Mouse (Mus musculus): ENCODE data around the gene Prss27. TPM values are rescaled to one million over a fixed set of nuclear protein-coding genes. Genes with fewer than 3 reads are reported as not detected.

Prss27 gene
- polyA plus RNA-seq (2015; fragmentation: Nextera tagmentation; extraction: Ambion mirVana), result 0.26 and 0.48 TPM in 2 replicates

- Histone ChIP-seq H3K36me3 (no peaks in the 10 kb centered on the region), H3K9me3 (no peaks in the 10 kb centered on the region), H3K27me3 (no peaks in the 10 kb centered on the region), H3K27ac (no peak within 1 kb of the TSS), H3K4me1 (replicated peaks) (no peaks in the 10 kb centered on the region), H3K4me3 (no peak within 1 kb of the TSS), H3K9ac (no peak within 1 kb of the TSS), H3K4me2 (no peak within 1 kb of the TSS)
- WGBS, result 77% methylated on average over 4 of the region's 4 CpGs
- no peak for ATAC-seq (ENCODE audit: low FRiP score)
These were observed at the start of gene Prss27 for GRCm38 (mm10) chr17:24037844-24038243. Gene Prss27 (plus strand): TSS chr17:24038144.

DNA sequence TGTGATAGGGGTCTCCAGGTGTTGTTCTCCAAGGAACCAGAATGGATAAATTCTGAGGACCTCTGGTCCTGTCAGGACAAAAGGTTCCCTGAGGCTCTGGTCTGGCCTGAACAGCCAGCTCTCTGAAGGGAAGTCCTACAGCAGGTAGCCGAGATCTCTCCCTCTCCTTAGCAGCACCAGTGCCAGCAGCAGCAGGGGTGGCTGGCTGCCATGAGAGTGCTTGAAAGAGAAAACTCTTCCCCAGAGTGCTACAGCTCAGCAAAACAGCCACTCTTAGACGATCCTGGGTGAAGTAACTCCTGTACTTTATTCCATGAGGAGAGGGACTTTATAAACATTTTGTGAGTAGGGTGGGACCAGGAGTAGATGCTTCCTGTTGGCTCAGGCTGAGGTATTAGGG, 48.1 kb upstream of the Prss27 start:
- no peak overlapping the region for H3K4me3 ChIP-seq
- no peak overlapping the region for H3K4me2 ChIP-seq
- H3K27ac ChIP-seq, result no peak overlapping the region
- H3K9me3 ChIP-seq, result no peaks in the 10 kb centered on the region
- H3K9ac ChIP-seq, result no peak overlapping the region
- H3K36me3 ChIP-seq, result no peaks in the 10 kb centered on the region
- ATAC-seq (ENCODE audit: low FRiP score), result no peak
- H3K4me1 ChIP-seq (replicated peaks), result peaks cover 9% of the 10 kb centered on the region
- WGBS, result 52% methylated on average over 2 of the region's 2 CpGs
- H3K27me3 ChIP-seq, result no peaks in the 10 kb centered on the region

DNA sequence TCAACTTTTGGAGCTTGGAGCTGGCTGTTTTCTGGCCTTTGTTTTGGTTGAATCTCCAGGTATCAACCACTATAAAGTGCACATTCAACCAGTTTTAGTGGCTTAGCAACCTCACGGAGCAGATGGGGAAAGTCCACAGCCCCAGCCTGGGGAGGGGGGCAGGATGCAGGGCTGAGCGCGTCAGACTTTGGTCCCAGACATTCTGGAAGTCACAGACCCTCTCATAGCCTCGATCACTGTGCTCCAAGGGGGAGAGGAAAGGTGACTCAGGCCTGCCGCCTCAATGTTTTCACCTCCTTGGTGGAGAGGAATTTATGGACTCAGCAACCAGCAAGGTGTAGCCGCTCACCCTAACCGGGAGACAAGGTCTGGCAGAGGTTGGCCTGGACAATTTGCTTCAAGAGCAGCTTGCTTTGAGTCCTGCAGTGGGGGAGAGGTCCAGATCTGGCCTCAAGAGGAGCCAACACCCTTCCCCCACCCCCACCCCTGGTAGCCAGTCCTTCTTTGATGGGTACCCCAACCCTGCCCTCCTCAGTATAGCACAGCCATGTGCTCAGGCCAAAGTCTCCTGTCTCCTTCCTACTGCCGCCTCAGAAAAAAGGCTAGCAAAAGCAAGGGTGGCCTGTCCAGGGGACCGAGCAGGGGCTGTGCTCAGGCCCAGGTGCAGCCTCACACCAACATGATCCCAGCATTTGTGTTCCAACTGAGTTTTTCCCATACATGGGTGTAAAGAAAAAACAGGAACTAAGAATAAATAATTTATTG, 45.0 kb upstream of the Prss27 start:
- peak overlapping the region; percentile 74 for H3K9ac ChIP-seq
- 70% methylated on average over 9 of the region's 9 CpGs for WGBS
- H3K4me1 ChIP-seq (replicated peaks), result peaks cover 9% of the 10 kb centered on the region
- H3K4me3 ChIP-seq, result peak overlapping the region; percentile 32
- ATAC-seq (ENCODE audit: low FRiP score), result peak; percentile 63
- H3K4me2 ChIP-seq, result peak overlapping the region; percentile 60
- 0 out of 2 replicates have a peak overlapping the region, but pooled peaks have one; percentile 8 for H3K27ac ChIP-seq
- peaks cover 13% of the 10 kb centered on the region; the same call in 1 of the 2 replicates for H3K27me3 ChIP-seq
- no peaks in the 10 kb centered on the region for H3K36me3 ChIP-seq
- H3K9me3 ChIP-seq, result no peaks in the 10 kb centered on the region

GRCm38 (mm10) chr17:23993559-23994428, 44.1 kb upstream of the Prss27 start:
- WGBS, result 9% methylated on average over 31 of the region's 31 CpGs
- H3K4me1 ChIP-seq (replicated peaks), result peaks cover 9% of the 10 kb centered on the region
- H3K9ac ChIP-seq, result peak overlapping the region; percentile 74
- H3K27ac ChIP-seq, result no peak overlapping the region
- peak overlapping the region; percentile 32 for H3K4me3 ChIP-seq
- ATAC-seq (ENCODE audit: low FRiP score), result peak; percentile 76
- H3K9me3 ChIP-seq, result no peaks in the 10 kb centered on the region
- peaks cover 13% of the 10 kb centered on the region; the same call in 1 of the 2 replicates for H3K27me3 ChIP-seq
- no peaks in the 10 kb centered on the region for H3K36me3 ChIP-seq
- peak overlapping the region; percentile 60 for H3K4me2 ChIP-seq

- ATAC-seq (ENCODE audit: low FRiP score), result no peak
- H3K4me2 ChIP-seq, result no peak overlapping the region
- whole genome bisulfite sequencing, result 76% methylated on average over 7 of the region's 7 CpGs
These were observed 43.3 kb upstream of the Prss27 start for GRCm38 (mm10) chr17:23994667-23995066.

GRCm38 (mm10) chr17:23995421-23995820, 42.5 kb upstream of the Prss27 start:
- Histone ChIP-seq H3K27ac (no peak overlapping the region), H3K4me2 (no peak overlapping the region), H3K9me3 (no peaks in the 10 kb centered on the region), H3K9ac (no peak overlapping the region), H3K4me3 (no peak overlapping the region), H3K27me3 (peaks cover 13% of the 10 kb centered on the region; the same call in 1 of the 2 replicates), H3K4me1 (replicated peaks) (peaks cover 9% of the 10 kb centered on the region), H3K36me3 (no peaks in the 10 kb centered on the region)
- no peak for ATAC-seq (ENCODE audit: low FRiP score)
- 35% methylated on average over 1 of the region's 1 CpGs for WGBS

More at GRCm38 (mm10) chr17:23994667-23995066, 43.3 kb upstream of the Prss27 start:
- Histone ChIP-seq H3K9ac (no peak overlapping the region), H3K27ac (no peak overlapping the region), H3K27me3 (peaks cover 13% of the 10 kb centered on the region; the same call in 1 of the 2 replicates), H3K9me3 (no peaks in the 10 kb centered on the region), H3K4me1 (replicated peaks) (peaks cover 9% of the 10 kb centered on the region), H3K36me3 (no peaks in the 10 kb centered on the region), H3K4me3 (no peak overlapping the region)

DNA sequence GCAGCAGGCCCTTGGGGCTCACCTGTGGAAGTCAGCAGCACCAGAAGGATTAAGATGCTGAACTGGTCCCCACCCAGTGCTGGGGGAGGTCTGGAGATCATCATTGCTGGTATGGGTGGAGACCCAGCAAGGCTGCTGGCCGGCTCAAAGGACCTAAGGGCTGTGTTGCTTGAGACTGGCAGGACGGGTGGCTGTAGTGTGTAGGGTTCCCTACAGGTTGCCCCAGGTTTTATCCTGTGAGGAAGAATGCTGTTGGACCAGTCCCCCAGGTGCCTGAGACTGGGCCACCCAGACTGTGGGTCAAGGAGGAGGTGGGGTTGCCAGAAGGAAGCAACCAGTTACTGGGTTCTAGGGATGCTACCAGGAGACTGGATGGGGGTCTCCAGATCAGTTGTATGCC, 40.0 kb upstream of the Prss27 start, which contains the start of gene Prss22:
Gene Prss22 (minus strand): TSS at position 200 of the 400 bp plus-strand sequence.
- Histone ChIP-seq H3K27me3 (peaks cover 13% of the 10 kb centered on the region; the same call in 1 of the 2 replicates), H3K4me1 (replicated peaks) (peaks cover 8% of the 10 kb centered on the region), H3K9me3 (no peaks in the 10 kb centered on the region), H3K4me2 (no peak within 1 kb of the TSS), H3K9ac (no peak within 1 kb of the TSS; the same call in 1 of the 2 replicates), H3K27ac (no peak within 1 kb of the TSS), H3K4me3 (no peak within 1 kb of the TSS), H3K36me3 (no peaks in the 10 kb centered on the region)
- ATAC-seq (ENCODE audit: low FRiP score), result no peak
- 83% methylated on average over 2 of the region's 2 CpGs for WGBS

- Histone ChIP-seq H3K4me1 (replicated peaks) (peaks cover 3% of the 10 kb centered on the region; the same call in 1 of the 2 replicates), H3K36me3 (no peaks in the 10 kb centered on the region), H3K4me2 (no peak overlapping the region), H3K27ac (no peak overlapping the region), H3K4me3 (no peak overlapping the region), H3K27me3 (peaks cover 13% of the 10 kb centered on the region; the same call in 1 of the 2 replicates), H3K9me3 (no peaks in the 10 kb centered on the region), H3K9ac (no peak overlapping the region)
- 76% methylated on average over 6 of the region's 6 CpGs for WGBS
- ATAC-seq (ENCODE audit: low FRiP score), result no peak
These were observed 39.6 kb upstream of the Prss27 start for GRCm38 (mm10) chr17:23998383-23998782.

- Histone ChIP-seq H3K4me2 (no peak overlapping the region), H3K27me3 (0 out of 2 replicates have a peak, but pooled peaks cover 10% of the 10 kb centered on the region), H3K27ac (no peak overlapping the region), H3K4me1 (replicated peaks) (no peaks in the 10 kb centered on the region), H3K9ac (no peak overlapping the region), H3K9me3 (no peaks in the 10 kb centered on the region), H3K4me3 (no peak overlapping the region), H3K36me3 (no peaks in the 10 kb centered on the region)
- ATAC-seq (ENCODE audit: low FRiP score), result no peak
- WGBS, result 79% methylated on average over 5 of the region's 5 CpGs
These were observed 37.5 kb upstream of the Prss27 start for GRCm38 (mm10) chr17:24000404-24000803.

DNA sequence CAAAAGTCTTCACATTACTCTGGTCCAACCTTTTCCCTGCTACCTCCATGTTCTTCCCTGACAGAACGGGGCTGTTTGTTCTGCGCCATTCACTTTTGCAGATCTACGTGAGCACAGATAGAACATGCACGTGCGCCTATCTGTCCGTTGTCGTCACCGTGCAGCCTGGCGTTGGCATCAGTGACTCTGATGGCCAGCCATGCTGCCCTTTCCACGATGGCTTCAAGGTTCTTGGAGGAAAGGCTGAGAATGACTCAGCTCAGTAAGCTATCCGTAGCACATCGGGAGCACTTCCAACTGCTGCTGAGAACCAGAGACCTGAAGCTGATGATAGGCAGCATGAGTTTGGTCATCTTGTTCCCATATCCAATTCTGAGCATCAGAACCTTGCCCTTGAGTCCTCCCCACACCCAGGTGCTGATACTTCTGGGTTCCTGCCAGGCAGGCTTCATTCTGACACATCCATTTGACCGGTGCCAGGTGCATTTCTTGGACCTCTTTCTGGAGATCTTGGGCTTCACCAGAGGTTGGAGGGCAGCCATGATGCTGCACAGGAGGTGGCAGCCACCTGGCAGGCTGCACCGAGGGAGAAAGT, 33.8 kb upstream of the Prss27 start:
- H3K4me1 ChIP-seq (replicated peaks), result no peaks in the 10 kb centered on the region
- H3K4me2 ChIP-seq, result no peak overlapping the region
- H3K27ac ChIP-seq, result no peak overlapping the region
- no peaks in the 10 kb centered on the region for H3K36me3 ChIP-seq
- H3K27me3 ChIP-seq, result 0 out of 2 replicates have a peak, but pooled peaks cover 6% of the 10 kb centered on the region
- no peak for ATAC-seq (ENCODE audit: low FRiP score)
- H3K9me3 ChIP-seq, result no peaks in the 10 kb centered on the region
- H3K9ac ChIP-seq, result no peak overlapping the region
- 95% methylated on average over 14 of the region's 14 CpGs for WGBS
- H3K4me3 ChIP-seq, result no peak overlapping the region

DNA sequence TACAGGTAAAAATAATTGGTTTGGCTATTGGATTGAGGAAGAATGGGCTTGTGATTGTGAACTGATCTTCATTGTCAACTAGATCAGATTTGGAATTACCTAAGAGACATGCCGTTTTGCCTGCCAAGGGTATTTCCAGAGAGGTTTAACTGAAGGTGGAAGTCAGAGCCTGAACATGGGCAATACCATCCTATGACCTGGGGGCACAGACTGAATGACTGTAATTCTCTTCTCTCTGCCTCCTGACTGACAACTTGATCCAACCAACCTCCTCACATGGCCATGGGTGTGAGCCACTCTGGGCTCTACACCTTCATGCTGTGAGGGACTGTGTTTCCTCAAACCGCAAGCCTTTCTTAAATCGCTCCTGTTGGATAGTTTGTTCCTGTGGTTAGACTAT, 32.9 kb upstream of the Prss27 start:
- no peak overlapping the region for H3K4me3 ChIP-seq
- H3K4me1 ChIP-seq (replicated peaks), result no peaks in the 10 kb centered on the region
- H3K27ac ChIP-seq, result no peak overlapping the region
- WGBS, result over 99% methylated on average over 3 of the region's 3 CpGs
- 0 out of 2 replicates have a peak, but pooled peaks cover 6% of the 10 kb centered on the region for H3K27me3 ChIP-seq
- no peak for ATAC-seq (ENCODE audit: low FRiP score)
- no peak overlapping the region for H3K9ac ChIP-seq
- H3K4me2 ChIP-seq, result no peak overlapping the region
- no peaks in the 10 kb centered on the region for H3K9me3 ChIP-seq
- H3K36me3 ChIP-seq, result no peaks in the 10 kb centered on the region

GRCm38 (mm10) chr17:24006930-24007329, 31.0 kb upstream of the Prss27 start:
- WGBS, result 61% methylated on average over 2 of the region's 2 CpGs
- Histone ChIP-seq H3K4me2 (no peak overlapping the region), H3K9ac (no peak overlapping the region), H3K4me1 (replicated peaks) (no peaks in the 10 kb centered on the region), H3K4me3 (no peak overlapping the region), H3K36me3 (no peaks in the 10 kb centered on the region), H3K27me3 (0 out of 2 replicates have a peak, but pooled peaks cover 6% of the 10 kb centered on the region), H3K9me3 (no peaks in the 10 kb centered on the region), H3K27ac (no peak overlapping the region)
- ATAC-seq (ENCODE audit: low FRiP score), result no peak
